ENCODE assay signal across 8 mouse cellular contexts in the genomic region with DNA sequence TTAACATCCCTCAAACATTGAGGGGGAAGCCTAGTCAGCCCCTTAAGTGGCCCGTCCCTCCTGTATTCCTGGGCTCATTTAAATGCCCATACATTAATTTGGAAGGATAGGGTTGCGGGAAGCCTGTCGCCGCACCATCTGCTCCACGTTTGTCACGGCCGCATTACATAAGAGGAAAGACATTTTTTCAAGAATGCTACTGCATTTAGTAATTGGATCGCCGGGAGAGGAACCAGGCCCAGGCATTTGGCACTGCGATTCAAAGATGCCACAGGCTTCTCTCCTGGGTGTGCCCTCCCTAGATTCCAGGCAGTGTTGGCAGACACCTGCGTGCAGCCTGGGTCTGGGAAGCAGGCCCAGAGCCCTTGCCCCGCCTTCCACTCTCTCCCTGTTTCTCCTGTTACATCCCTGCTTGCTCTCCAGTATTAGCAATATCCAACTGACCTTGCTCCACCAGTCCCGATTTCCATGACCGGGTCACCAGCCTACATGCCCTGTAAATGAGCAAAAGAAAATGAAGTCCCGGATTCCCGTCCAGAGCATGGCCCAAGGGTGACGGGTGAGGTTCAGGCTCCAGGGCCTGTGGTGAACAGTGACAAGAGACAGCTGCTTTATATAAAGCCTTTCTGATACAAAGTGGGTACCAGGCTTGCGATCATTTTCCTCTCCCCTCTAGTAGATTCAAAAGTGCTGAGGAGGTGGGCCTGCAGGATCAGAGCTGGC. TPM values are rescaled to one million over a fixed set of nuclear protein-coding genes. Genes with fewer than 3 reads are reported as not detected.
DNase-seq lines count a peak whose midpoint lies in the region; ATAC-seq and TF ChIP-seq lines count a peak whose summit lies in the region.

No protein-coding gene starts in this region.

- H3K9me3 ChIP-seq in forebrain, embryonic 10.5 days, result no peaks in the 10 kb centered on the region
- no peaks in the 10 kb centered on the region for H3K9me3 ChIP-seq in forebrain, embryonic 11.5 days (ENCODE audit: control insufficient read depth, low read length)
- H3K9me3 ChIP-seq in midbrain, postnatal 0 days (ENCODE audit: low read length), result no peaks in the 10 kb centered on the region

- no peak overlapping the region for H3K4me3 ChIP-seq in forebrain, embryonic 10.5 days
- no peak overlapping the region for H3K4me3 ChIP-seq in forebrain, embryonic 11.5 days (ENCODE audit: low read depth, low read length)
- no peak overlapping the region for H3K4me3 ChIP-seq in layer of hippocampus, adult 2 months
- H3K4me3 ChIP-seq in midbrain, postnatal 0 days (ENCODE audit: low read depth, low read length), result no peak overlapping the region

- H3K9ac ChIP-seq in forebrain, embryonic 11.5 days (ENCODE audit: low read length), result no peak overlapping the region
- peak overlapping the region; percentile 39 for H3K9ac ChIP-seq in midbrain, postnatal 0 days (replicated peaks; ENCODE audit: low read length, poor library complexity, severe bottlenecking)

- no peaks in the 10 kb centered on the region for H3K36me3 ChIP-seq in forebrain, embryonic 10.5 days (replicated peaks)
- H3K36me3 ChIP-seq in forebrain, embryonic 11.5 days (ENCODE audit: control insufficient read depth, insufficient read depth, low read length), result no peaks in the 10 kb centered on the region
- H3K36me3 ChIP-seq in midbrain, postnatal 0 days (ENCODE audit: insufficient read depth, low read length), result no peaks in the 10 kb centered on the region

- H3K27ac ChIP-seq in forebrain, embryonic 10.5 days, result 0 out of 2 replicates have a peak overlapping the region, but pooled peaks have one; percentile 20
- H3K27ac ChIP-seq in forebrain, embryonic 11.5 days (ENCODE audit: low read depth, low read length), result no peak overlapping the region
- H3K27ac ChIP-seq in layer of hippocampus, adult 2 months, result peak overlapping the region; percentile 94
- no peak overlapping the region for H3K27ac ChIP-seq in midbrain, postnatal 0 days (ENCODE audit: low read depth, low read length)

- H3K4me2 ChIP-seq in forebrain, embryonic 11.5 days (ENCODE audit: low read depth, low read length, severe bottlenecking), result no peak overlapping the region
- H3K4me2 ChIP-seq in midbrain, postnatal 0 days (ENCODE audit: low read depth, low read length, poor library complexity, severe bottlenecking), result no peak overlapping the region

- no peak for TF ChIP-seq CTCF in layer of hippocampus, adult 2 months (conservative IDR thresholded peaks at IDR 0.05)
- no peak for TF ChIP-seq CTCF in midbrain, postnatal 0 days (IDR thresholded peaks at IDR 0.05)

- WGBS in forebrain, embryonic 10.5 days, result 64% methylated on average over 18 of the region's 18 CpGs
- 61% methylated on average over 18 of the region's 18 CpGs for WGBS in forebrain, embryonic 11.5 days
- 39% methylated on average over 18 of the region's 18 CpGs for WGBS in midbrain, postnatal 0 days

- no peaks in the 10 kb centered on the region for H3K27me3 ChIP-seq in forebrain, embryonic 10.5 days (ENCODE audit: poor library complexity, severe bottlenecking)
- H3K27me3 ChIP-seq in forebrain, embryonic 11.5 days (ENCODE audit: control insufficient read depth, insufficient read depth, low read length), result no peaks in the 10 kb centered on the region
- H3K27me3 ChIP-seq in midbrain, postnatal 0 days (ENCODE audit: insufficient read depth, low read length), result no peaks in the 10 kb centered on the region

- ATAC-seq in forebrain, embryonic 11.5 days (replicated peaks; ENCODE audit: low FRiP score), result no peak
- no peak; the same call in 1 of the 2 replicates for ATAC-seq in midbrain, postnatal 0 days (ENCODE audit: low FRiP score)

- DNase-seq in forebrain, embryonic 10.5 days (ENCODE audit: extremely low spot score, low spot score), result no peak
- DNase-seq in forebrain, embryonic 11.5 days (ENCODE audit: low spot score), result no peak
- peak; percentile 96 for DNase-seq in cerebellum, adult 11-12 months
- DNase-seq in frontal cortex, postnatal 10 days (ENCODE audit: low spot score in 2 of 2), result peak; percentile 43 to 64
- peak; percentile 54 to 64 for DNase-seq in layer of hippocampus, adult 2 months (ENCODE audit: low spot score in 2 of 2)
- peak; percentile 55 for DNase-seq in midbrain, postnatal 0 days (ENCODE audit: low spot score)
- DNase-seq in adrenal gland, postnatal 36 days, result no peak
- DNase-seq in spleen, postnatal 10 days (ENCODE audit: low spot score in 2 of 2), result no peak

- H3K4me1 ChIP-seq in forebrain, embryonic 10.5 days, result peaks cover 43% of the 10 kb centered on the region
- H3K4me1 ChIP-seq in forebrain, embryonic 11.5 days (replicated peaks; ENCODE audit: control insufficient read depth, insufficient read depth, low read length), result no peaks in the 10 kb centered on the region; the same call in 1 of the 2 replicates
- peaks cover 3% of the 10 kb centered on the region; the same call in 1 of the 2 replicates for H3K4me1 ChIP-seq in midbrain, postnatal 0 days (ENCODE audit: insufficient read depth, low read length)

RNA-seq across cellular contexts. Expression of gene Znfx1, which starts 16.9 kb away (rescaled TPM):
- polyA plus RNA-seq in forebrain, embryonic 10.5 days (2016; fragmentation: Nextera tagmentation; extraction: Ambion mirVana), result 5.2 and 5.3 TPM in 2 replicates
- 6.0 and 7.4 TPM in 2 replicates for polyA plus RNA-seq in forebrain, embryonic 11.5 days (2014; fragmentation: Nextera tagmentation; extraction: Ambion mirVana)
- total RNA-seq in layer of hippocampus, adult 2 months (2021), result 10 to 100 TPM; 38.5 to 45.6 TPM
- total RNA-seq in midbrain, postnatal 0 days (2014; rRNA removed), result 28.4 and 32.2 TPM in 2 replicates
- polyA plus RNA-seq in midbrain, postnatal 0 days (2015; fragmentation: Nextera tagmentation; extraction: Ambion mirVana), result 4.7 and 6.0 TPM in 2 replicates
- total RNA-seq in adrenal gland, postnatal 36 days (2021), result 10 to 100 TPM; 50.0 to 57.8 TPM

Comparison
In these comparisons a context has a peak if more than half of its experiments do, and no peak if none do; other contexts are left out.
1. H3K27ac ChIP-seq: peak in forebrain, embryonic 10.5 days (single experiment) and layer of hippocampus, adult 2 months (single experiment); none in forebrain, embryonic 11.5 days (single experiment) and midbrain, postnatal 0 days (single experiment).
2. DNase-seq: peak in cerebellum, adult 11-12 months (single experiment), frontal cortex, postnatal 10 days (2 of 2), layer of hippocampus, adult 2 months (2 of 2) and midbrain, postnatal 0 days (single experiment); none in forebrain, embryonic 10.5 days (single experiment), forebrain, embryonic 11.5 days (single experiment), adrenal gland, postnatal 36 days (0 of 2) and spleen, postnatal 10 days (0 of 2).